Mouse (Mus musculus): ENCODE results near the gene Junb. TPM values are rescaled to one million over a fixed set of nuclear protein-coding genes. Genes with fewer than 3 reads are reported as not detected.

The Junb gene
- 1,783 TPM for total RNA-seq (2023)

GRCm38 (mm10) chr8:84978248-84978940 is at the start of gene Junb:
Gene Junb (minus strand): TSS chr8:84978718.

GRCm38 (mm10) chr8:85026670-85027515 is 48.4 kb upstream of the Junb start, which contains the start of gene Trir:
Gene Trir (plus strand): TSS chr8:85026823.

GRCm38 (mm10) chr8:85025098-85025932 is 46.8 kb upstream of the Junb start, which contains the start of gene Asna1:
Gene Asna1 (minus strand): TSS chr8:85025281.

GRCm38 (mm10) chr8:85014431-85014830 is 35.9 kb upstream of the Junb start, which contains the start of gene Best2:
Gene Best2 (minus strand): TSS chr8:85014531.

GRCm38 (mm10) chr8:84990349-84990748 is 11.8 kb upstream of the Junb start, which contains the start of gene Hook2:
Gene Hook2 (plus strand): TSS chr8:84990603.

GRCm38 (mm10) chr8:84969241-84970134 is 9.0 kb downstream of the Junb start, which contains the start of the genes Gm49661, Prdx2 and Rnaseh2a:
Gene Gm49661 (minus strand): TSS chr8:84969433.
Gene Prdx2 (plus strand): TSS chr8:84969587.
Gene Rnaseh2a (minus strand): TSS chr8:84969767.

GRCm38 (mm10) chr8:84946528-84947240 is 31.8 kb downstream of the Junb start, which contains the start of gene Rtbdn:
Gene Rtbdn (plus strand): TSS chr8:84946991.

GRCm38 (mm10) chr8:84936962-84937546 is 41.5 kb downstream of the Junb start, which contains the start of gene Mast1:
Gene Mast1 (minus strand): TSS chr8:84937359.

Other genes with a start within 250 kb of the Junb start
- gene Nfix, start 178.4 kb downstream of the Junb start, total RNA-seq (2023) = 18.7 TPM
- 4.9 TPM for gene Dand5, start 155.9 kb downstream of the Junb start, total RNA-seq (2023)
- gene Gadd45gip1, start 147.2 kb downstream of the Junb start, total RNA-seq (2023) = 13.2 TPM
- gene Rad23a, start 138.1 kb downstream of the Junb start, total RNA-seq (2023) = 70.4 TPM
- 445 TPM for gene Calr, start 131.8 kb downstream of the Junb start, total RNA-seq (2023)
- gene Farsa, start 121.7 kb downstream of the Junb start, total RNA-seq (2023) = 68.4 TPM
- gene Syce2, start 106.6 kb downstream of the Junb start, total RNA-seq (2023) = 4.2 TPM
- 21.0 TPM for gene Gcdh, start 84.8 kb downstream of the Junb start, total RNA-seq (2023)
- gene Klf1, start 76.8 kb downstream of the Junb start, total RNA-seq (2023) = 0.62 TPM
- gene Dnase2a, start 70.2 kb downstream of the Junb start, total RNA-seq (2023) = 8.8 TPM
- 0.15 TPM for gene Mast1, start 41.4 kb downstream of the Junb start, total RNA-seq (2023)
- not detected for gene Rtbdn, start 31.7 kb downstream of the Junb start, total RNA-seq (2023)
- not detected for gene Gm49661, start 9.3 kb downstream of the Junb start, total RNA-seq (2023)
- 57.7 TPM for gene Prdx2, start 9.1 kb downstream of the Junb start, total RNA-seq (2023)
- 28.2 TPM for gene Rnaseh2a, start 9.0 kb downstream of the Junb start, total RNA-seq (2023)
- 6.6 TPM for gene Hook2, start 11.9 kb upstream of the Junb start, total RNA-seq (2023)
- not detected for gene Best2, start 35.8 kb upstream of the Junb start, total RNA-seq (2023)
- gene Asna1, start 46.6 kb upstream of the Junb start, total RNA-seq (2023) = 55.2 TPM
- gene Trir, start 48.1 kb upstream of the Junb start, total RNA-seq (2023) = 167 TPM
- gene Tnpo2, start 58.2 kb upstream of the Junb start, total RNA-seq (2023) = 68.9 TPM
- gene Fbxw9, start 81.3 kb upstream of the Junb start, total RNA-seq (2023) = 6.9 TPM
- gene Gm5741, start 89.3 kb upstream of the Junb start, total RNA-seq (2023) = not detected
- 115 TPM for gene Dhps, start 93.0 kb upstream of the Junb start, total RNA-seq (2023)
- gene Wdr83os, start 102.0 kb upstream of the Junb start, total RNA-seq (2023) = 60.0 TPM
- gene Wdr83, start 102.6 kb upstream of the Junb start, total RNA-seq (2023) = 11.5 TPM
- 113 TPM for gene Man2b1, start 104.6 kb upstream of the Junb start, total RNA-seq (2023)
- gene Zfp791, start 144.4 kb upstream of the Junb start, total RNA-seq (2023) = not detected
- not detected for gene Cks1brt, start 173.2 kb upstream of the Junb start, total RNA-seq (2023)
- not detected for gene Olfr371, start 247.3 kb upstream of the Junb start, total RNA-seq (2023)

Data from CD4-positive naive resting alpha-beta T cell, adult 76 days (primary cell).